Mouse (Mus musculus) heart, postnatal 36 days (tissue): ENCODE results near the gene Rbpms2. TPM values are rescaled to one million over a fixed set of nuclear protein-coding genes. Genes with fewer than 3 reads are reported as not detected.
"Not testable (repeated sequence)": the region's sequence is repeated elsewhere in the genome, so short reads cannot be mapped to it uniquely, and the experiment has no call there.

Source experiments
- DNase-seq, 2 experiments: peaks; one replicate each; pipeline ENCODE4 v3.0.0; 2021 to 2022
- intact Hi-C: fragments of 180-260 bp; cut with DNase I; formaldehyde crosslinking; loops from one replicate; pipeline ENCODE4 v1.15.1; 2025
- total RNA-seq, 2 experiments: library from RNA; stranded (reverse); gene quantifications; 2 replicates each; pipeline ENCODE4 v1.2.3; 2021

Rbpms2 gene
- total RNA-seq, 2 experiments from 2014 or later: 35.7 to 37.9 TPM

DNA sequence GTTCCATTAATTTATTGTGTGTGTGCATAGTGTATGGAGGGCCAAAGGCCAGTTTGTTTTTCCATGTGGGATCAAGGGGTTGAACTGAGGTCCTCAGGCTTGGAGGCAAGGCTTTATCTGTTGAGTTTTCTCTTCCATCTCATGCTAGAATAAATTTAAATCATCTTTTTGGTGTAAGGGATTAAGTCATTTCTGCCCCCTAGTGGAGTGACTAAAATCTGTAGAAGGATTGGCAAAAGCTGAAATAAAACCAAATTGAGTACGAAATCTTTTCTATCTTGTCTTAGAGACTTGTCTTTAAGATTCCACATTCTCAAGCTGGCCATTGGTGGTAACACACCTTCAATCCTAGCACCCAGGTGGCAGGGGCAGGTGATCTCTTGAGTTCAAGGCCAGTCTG is 53.5 kb downstream of the Rbpms2 start:
- DNase-seq: no peak
- intact Hi-C loops: no loop called here

DNA sequence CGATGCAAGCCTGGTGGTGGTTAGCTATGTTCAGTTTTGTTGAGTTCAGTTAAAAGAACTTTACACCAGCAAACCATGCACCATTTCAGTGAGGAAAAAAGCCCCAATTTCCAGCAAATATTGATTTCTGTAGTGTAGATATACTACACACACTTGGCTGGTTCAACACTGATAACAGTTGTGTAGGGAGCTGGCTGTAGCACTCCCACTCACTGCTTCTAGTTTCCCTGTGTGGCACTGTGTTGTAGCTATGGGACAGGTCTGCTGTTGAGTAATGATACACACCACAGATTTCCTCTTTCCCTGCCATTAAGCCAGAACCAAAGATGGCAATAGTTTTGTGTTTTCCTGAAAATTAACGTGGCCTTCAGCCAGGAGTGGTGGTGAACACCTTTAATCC is 55.3 kb downstream of the Rbpms2 start:
- intact Hi-C loops: loop anchor here (1.0 kb wide), 1 partner anchor 18 kb away; no protein-coding TSS in a partner anchor
- no peak for DNase-seq

DNA sequence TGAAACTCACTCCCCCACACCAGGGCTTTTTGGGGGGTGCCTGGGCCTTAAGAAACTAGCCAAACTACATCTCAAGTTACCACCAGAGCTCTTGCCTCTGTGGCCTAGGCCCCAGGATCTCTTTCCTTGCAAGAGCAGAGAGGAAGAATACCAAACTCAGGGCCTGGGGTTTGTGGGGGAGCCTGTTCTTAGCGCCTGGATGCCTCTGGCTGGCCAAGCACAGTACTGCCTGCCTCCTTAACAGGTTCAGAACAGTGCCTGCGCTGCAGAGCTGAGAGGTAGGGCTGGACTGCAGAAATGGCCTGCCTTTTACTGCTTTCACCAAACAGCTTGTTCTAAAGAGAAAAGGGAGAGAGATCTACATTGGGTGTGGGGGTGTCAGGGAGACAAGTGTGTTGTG is 60.4 kb downstream of the Rbpms2 start:
- DNase-seq: not testable (repeated sequence)
- intact Hi-C loops: loop anchor here (10.0 kb wide), 1 partner anchor 315 kb away; no protein-coding TSS in a partner anchor

DNA sequence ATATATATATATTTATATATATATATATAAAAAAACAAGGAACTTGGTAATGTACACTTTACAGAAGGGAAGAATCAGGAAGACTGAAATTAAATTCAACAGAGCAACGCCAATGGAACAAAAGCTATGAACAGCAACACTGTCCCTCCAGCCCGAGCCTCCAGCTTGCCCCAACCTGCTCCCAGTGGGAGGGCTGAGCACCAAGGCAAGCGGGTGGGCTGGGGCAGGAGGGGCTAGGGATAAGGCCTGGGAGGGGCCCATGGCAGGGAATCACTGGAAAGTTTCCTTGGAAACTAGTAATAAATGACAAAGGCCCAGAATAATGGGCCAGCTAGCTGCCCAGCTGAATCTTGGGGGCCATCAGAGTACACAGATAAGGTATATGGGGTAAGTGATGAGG is 63.0 kb downstream of the Rbpms2 start:
- intact Hi-C loops: loop anchor here (10.0 kb wide), 1 partner anchor 312 kb away; no protein-coding TSS in a partner anchor
- DNase-seq: no peak

DNA sequence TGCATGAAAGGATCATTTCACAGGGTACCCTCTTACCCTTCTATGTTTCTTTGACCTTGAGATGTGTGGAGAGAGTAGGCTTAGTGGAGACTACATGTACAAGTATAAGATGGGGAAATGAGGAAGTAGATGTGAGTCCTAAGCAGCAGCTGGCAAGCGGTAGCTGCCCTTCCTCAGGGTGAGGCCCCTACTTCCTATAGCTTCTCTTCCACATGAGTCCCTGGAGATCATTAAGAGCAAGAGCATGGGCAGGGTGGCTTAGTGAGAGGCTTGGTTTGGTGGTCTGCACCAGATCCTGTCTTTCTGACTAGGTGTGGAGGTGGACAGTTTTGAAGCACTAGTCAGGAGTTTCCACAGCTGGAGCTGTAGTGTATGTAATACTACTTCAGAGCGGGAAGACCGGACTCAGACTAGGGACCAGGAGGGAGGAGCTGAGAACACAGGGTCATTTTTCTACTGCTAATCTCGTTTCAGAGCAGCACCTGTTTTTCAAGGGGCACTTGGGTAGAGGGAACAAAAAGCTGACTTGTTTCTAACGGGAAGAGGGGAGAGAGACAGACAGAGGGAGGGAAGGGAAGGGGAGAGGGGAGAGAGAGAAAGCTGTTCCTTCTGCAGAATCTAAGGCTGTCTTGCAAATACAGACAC is 63.6 kb downstream of the Rbpms2 start:
- intact Hi-C loops: loop anchor here (10.0 kb wide), 1 partner anchor 312 kb away; no protein-coding TSS in a partner anchor
- no peak for DNase-seq

DNA sequence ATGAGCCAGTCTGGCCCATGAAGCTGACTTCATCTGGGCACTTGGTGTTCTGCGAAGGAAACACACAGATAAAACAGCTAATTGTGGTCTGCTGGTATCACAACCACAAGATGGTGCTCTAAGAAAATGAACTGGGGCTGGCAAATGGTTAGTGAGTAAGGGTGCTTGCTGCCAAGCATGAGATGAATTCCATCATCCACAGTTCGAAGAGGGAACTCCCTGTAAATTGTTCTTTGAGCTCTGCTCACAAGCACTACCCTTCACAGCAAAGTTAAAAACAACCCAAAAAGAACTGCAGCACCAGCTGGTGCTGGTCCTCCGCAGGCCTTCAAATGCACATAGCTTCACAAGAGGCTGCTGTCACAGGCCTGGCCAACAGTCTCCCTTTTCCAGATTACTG is 66.2 kb downstream of the Rbpms2 start:
- intact Hi-C loops: loop anchor here (1.0 to 10.0 kb wide), 3 partner anchors 134 to 309 kb away; no protein-coding TSS in a partner anchor

DNA sequence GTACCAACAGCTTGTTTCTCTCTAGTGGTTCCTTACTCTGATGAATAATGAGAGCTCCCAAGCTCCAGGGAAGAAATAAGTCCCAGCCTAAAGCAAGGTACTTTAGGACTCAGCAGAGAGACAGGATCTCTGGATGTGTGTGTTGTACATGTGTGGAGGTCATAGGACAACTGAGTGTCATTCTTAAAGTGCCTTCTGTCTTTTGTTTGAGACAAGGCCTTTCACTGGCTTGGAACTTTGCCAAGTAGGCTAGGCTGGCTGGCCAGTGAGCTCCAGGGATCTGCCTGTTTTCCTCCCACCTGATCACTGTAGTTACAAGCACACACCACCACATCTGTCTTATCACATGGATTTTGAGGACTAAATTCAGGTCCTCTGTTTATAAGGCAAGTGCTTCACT is 66.9 kb downstream of the Rbpms2 start:
- intact Hi-C loops: loop anchor here (10.0 kb wide), 1 partner anchor 308 kb away; no protein-coding TSS in a partner anchor
- peak in 1 of 2 experiments; percentile 41 for DNase-seq

More for the DNA sequence above, 66.2 kb downstream of the Rbpms2 start:
- DNase-seq: peak; percentile 28 to 54

DNA sequence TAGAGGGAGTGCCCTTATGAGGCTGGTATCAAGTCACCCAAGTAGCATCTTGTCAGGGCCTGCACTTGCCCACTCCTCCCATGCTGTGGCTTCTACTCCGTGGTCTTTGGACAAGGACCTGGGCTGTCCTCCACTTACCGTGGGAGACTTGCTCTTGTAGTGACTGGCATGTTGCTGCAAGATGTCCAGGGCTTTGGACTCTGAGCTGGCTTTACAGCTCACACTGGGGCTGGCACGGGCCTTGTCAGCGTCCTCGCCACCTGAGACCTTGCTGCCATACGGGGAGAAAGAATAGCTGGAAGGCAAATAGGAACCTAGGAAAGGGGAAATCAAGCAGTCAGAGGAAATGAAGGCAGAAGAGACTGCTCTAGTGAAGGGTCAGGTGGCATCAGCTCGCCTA is 67.9 kb downstream of the Rbpms2 start:
- intact Hi-C loops: loop anchor here (10.0 kb wide), 1 partner anchor 307 kb away; no protein-coding TSS in a partner anchor

DNA sequence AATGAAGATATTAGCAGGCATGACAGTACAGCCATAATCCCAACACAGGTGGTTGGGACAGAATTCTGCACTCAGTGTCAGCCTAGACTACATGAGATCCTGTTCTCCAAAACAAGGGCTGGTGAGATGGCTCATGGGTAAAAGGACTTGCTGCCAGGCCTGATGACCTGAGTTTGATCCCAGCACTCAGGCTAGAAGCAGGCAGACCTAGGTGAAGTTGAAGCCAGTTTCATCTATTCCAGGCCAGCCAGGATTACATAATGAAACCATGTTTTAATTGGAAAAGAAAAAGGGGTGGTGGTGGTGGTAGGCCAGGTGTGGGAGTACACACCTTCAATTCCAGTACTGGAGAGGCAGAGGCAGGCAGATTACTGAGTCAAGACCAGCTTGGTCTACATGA is 68.5 kb downstream of the Rbpms2 start:
- intact Hi-C loops: loop anchor here (10.0 kb wide), 1 partner anchor 307 kb away; no protein-coding TSS in a partner anchor
- no peak for DNase-seq

More for the DNA sequence above, 67.9 kb downstream of the Rbpms2 start:
- no peak for DNase-seq

DNA sequence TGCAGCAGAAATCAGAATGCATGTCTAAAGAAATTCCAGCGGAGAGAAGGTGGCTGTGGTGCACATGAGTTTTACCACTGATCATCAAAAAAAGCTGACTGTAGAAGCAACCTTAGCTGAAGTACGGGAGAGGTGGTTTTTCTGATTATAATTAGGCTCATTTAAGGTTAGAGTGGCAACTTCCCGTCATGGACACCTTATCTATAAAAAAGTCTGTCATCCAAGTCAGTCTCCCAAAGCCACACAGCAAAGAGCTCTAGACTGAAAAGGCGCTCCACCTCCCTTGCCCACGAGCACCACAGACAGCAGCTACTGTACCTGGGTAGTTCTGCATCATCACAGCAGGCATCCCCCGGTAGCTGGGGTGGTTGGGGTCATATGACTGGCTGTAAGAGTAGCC is 71.1 kb downstream of the Rbpms2 start:
- no peak for DNase-seq
- intact Hi-C loops: no loop called here

DNA sequence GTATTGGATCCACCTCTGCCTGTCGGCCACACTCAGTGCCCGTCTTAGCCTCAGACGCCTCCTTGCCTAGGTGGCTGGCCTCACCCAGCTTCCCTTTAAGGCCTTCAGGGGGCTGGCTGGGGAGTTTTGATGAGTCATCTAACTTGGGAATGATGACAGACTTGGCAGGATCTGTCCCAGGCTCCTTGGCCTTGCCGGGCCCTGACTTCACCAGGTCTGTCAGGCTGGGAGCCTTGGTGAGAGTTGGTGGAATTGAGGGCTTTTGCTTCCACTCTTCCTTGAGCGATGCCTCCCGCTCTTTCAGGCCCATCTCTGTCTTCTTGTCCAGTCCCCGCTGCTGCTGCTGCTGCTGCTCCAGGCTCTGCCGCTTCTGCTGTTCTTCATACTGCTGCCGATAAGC is 72.8 kb downstream of the Rbpms2 start:
- intact Hi-C loops: no loop called here
- DNase-seq: no peak

DNA sequence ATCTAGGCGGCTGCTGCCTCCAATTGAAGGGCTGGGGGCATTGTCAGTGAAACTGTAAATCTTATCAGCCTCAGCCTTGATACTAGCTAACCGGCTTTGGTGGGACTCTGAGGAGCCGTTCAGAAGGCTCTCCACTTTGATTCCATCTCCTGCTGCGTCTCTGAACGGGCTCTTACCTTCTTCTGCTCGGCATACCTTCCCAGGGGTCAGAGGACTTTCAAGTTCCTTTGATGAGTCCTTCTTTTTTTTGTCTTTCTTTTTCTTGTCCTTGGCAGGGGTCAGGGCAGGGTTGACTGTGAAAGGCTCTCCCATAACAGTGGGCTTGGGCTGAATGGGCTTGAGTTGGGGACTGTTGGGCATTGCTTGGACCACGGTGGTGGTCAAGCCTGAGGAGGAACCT is 73.8 kb downstream of the Rbpms2 start:
- intact Hi-C loops: no loop called here
- no peak for DNase-seq

DNA sequence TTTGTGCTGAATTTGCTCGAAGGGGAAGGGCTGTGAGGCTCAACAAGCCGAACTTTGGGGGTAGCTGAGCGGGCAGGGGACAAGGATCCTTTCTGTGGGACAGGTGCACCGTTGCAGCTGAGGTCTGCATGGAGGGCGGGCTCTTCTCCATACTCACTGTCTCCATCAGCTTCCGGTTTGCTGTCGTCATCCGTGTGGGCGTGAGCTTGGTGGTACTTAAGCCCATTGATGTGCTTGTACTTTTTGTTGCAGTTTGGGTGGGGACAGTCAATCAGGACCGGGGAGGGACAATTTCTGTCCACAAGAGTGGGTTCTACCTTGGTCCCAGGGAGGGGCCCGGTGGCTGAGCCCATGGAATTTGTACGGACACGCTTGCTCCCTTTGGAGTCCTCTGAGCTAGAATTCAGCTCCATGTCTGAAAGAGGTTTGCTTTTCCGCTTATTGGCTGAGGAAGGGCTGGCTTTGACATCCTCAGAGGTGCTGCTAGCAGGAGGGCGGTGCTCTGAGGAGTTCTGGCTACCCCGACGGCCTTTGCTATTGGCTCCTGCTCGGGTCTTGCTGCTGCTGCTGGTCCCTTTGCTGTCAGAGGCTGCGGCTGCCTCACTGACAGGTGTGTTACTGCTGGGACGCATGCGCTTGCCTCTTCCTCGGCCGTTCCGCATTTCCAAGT is 74.6 kb downstream of the Rbpms2 start:
- intact Hi-C loops: no loop called here
- DNase-seq: no peak

Other genes with a start within 250 kb of the Rbpms2 start
- gene Kbtbd13, start 238.0 kb upstream of the Rbpms2 start, total RNA-seq: 1 to 10 TPM; 2.2 to 2.4 TPM
- 1 to 10 TPM; 8.4 to 9.2 TPM for gene Rasl12, start 231.1 kb upstream of the Rbpms2 start, total RNA-seq
- gene Slc51b, start 206.7 kb upstream of the Rbpms2 start, total RNA-seq: not detected
- gene Mtfmt, start 193.9 kb upstream of the Rbpms2 start, total RNA-seq: 1 to 10 TPM; 7.1 to 7.5 TPM
- gene Spg21, start 168.7 kb upstream of the Rbpms2 start, total RNA-seq: 10 to 100 TPM; 11.3 to 16.0 TPM
- not detected for gene Ankdd1a, start 109.5 kb upstream of the Rbpms2 start, total RNA-seq
- gene Plekho2, start 49.6 kb upstream of the Rbpms2 start, total RNA-seq: 10 to 100 TPM; 13.3 to 15.3 TPM
- gene Pif1, start 42.5 kb upstream of the Rbpms2 start, total RNA-seq: under 1 TPM; 0.30 to 0.61 TPM
- gene Oaz2, start 38.4 kb downstream of the Rbpms2 start, total RNA-seq: 100 to 1,000 TPM; 225 to 237 TPM
- gene Zfp609, start 197.9 kb downstream of the Rbpms2 start, total RNA-seq: 10 to 100 TPM; 22.6 to 25.3 TPM